Mouse (Mus musculus): ENCODE results near the gene Pld3.

- TF ChIP-seq CTCF (IDR thresholded peaks at IDR 0.05; ENCODE audit: low read depth) (no peak), EP300 (IDR thresholded peaks at IDR 0.05; ENCODE audit: low read depth) (no peak)
Observed at GRCm38 (mm10) chr7:27514961-27515360, 38.1 kb downstream of the Pld3 start.
